In the genomic region with DNA sequence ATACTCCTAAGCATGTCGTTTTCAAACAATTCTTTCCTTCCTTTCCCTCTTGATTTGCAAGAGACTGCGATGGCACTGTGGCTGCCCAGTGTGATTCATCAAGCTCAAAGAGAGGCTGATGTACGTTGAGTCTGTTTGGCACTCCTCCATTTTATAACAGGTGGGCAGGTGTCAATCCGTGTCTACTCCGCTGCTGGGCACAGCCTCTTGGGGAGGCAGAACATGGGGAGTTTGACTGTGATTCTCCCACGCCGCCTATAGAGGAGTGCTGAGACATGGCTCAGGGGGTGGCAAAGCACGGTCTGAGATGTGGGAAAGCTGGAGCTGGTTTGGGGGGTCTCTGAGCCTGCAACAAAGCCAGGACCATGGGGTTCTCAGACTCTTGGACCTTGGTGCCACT, we compare ENCODE assay signal across 26 mouse cellular contexts.
"Had no signal": no experiment of that assay in that cellular context is flagged by ENCODE, and none has a peak within 500 bp of the region (broad histone marks: within the 10 kb centered on the region; RNA-seq: fewer than 3 reads in every experiment).

No protein-coding gene starts in this region.

- H3K9ac ChIP-seq: heart, embryonic 13.5 days; heart, embryonic 15.5 days; hindbrain, embryonic 15.5 days; kidney, embryonic 15.5 days; limb, embryonic 13.5 days; limb, embryonic 15.5 days; liver, embryonic 12.5 days; liver, embryonic 14.5 days had no signal

- DNase-seq: gastrocnemius, postnatal 14 days; gastrocnemius, postnatal 36 days; heart, adult 2 months; heart, postnatal 14 days; heart, postnatal 36 days; kidney, adult 11 months; kidney, adult 2 months; kidney, adult 9 months; kidney, postnatal 14 days; kidney, postnatal 36 days; layer of hippocampus, adult 9-11 months; layer of hippocampus, postnatal 36 days; left cerebral cortex, postnatal 4 days had no signal

- H3K27ac ChIP-seq: heart, adult 2 months; heart, embryonic 13.5 days; heart, embryonic 15.5 days; hindbrain, embryonic 15.5 days; hindbrain, postnatal 0 days; kidney, embryonic 15.5 days; kidney, postnatal 0 days; left cerebral cortex, adult 2 months; limb, embryonic 13.5 days; limb, embryonic 15.5 days; liver, embryonic 12.5 days; liver, embryonic 14.5 days had no signal

- H3K4me3 ChIP-seq: heart, adult 2 months; heart, embryonic 13.5 days; heart, embryonic 15.5 days; hindbrain, embryonic 15.5 days; kidney, embryonic 15.5 days; left cerebral cortex, adult 2 months; limb, embryonic 13.5 days; limb, embryonic 15.5 days; liver, embryonic 12.5 days had no signal

- H3K4me2 ChIP-seq: heart, embryonic 11.5 days; heart, embryonic 13.5 days; heart, embryonic 15.5 days; hindbrain, embryonic 15.5 days; kidney, embryonic 15.5 days; limb, embryonic 13.5 days; limb, embryonic 15.5 days; liver, embryonic 12.5 days had no signal

- H3K4me1 ChIP-seq: heart, embryonic 13.5 days; heart, embryonic 15.5 days; kidney, embryonic 15.5 days; limb, embryonic 13.5 days; limb, embryonic 15.5 days; liver, embryonic 12.5 days had no signal

- H3K9me3 ChIP-seq: heart, embryonic 13.5 days; heart, embryonic 15.5 days; hindbrain, embryonic 15.5 days; kidney, embryonic 15.5 days; limb, embryonic 13.5 days; limb, embryonic 15.5 days; liver, embryonic 12.5 days had no signal

- H3K27me3 ChIP-seq: heart, embryonic 13.5 days; heart, embryonic 15.5 days; hindbrain, embryonic 15.5 days; kidney, embryonic 15.5 days; limb, embryonic 13.5 days; limb, embryonic 15.5 days; liver, embryonic 12.5 days had no signal

- ATAC-seq: hindbrain, postnatal 0 days; intestine, embryonic 16.5 days; liver, embryonic 12.5 days had no signal

- H3K36me3 ChIP-seq: heart, embryonic 13.5 days; heart, embryonic 15.5 days; hindbrain, embryonic 15.5 days; kidney, embryonic 15.5 days; limb, embryonic 13.5 days; limb, embryonic 15.5 days; liver, embryonic 12.5 days had no signal
